Mouse (Mus musculus) urinary bladder, postnatal 25 days (tissue): ENCODE measurements around the gene Ms4a6b.
"Not testable (repeated sequence)": the region's sequence is repeated elsewhere in the genome, so short reads cannot be mapped to it uniquely, and the experiment has no call there.

Experiments used
- DNase-seq: peaks from one replicate; pipeline ENCODE4 v3.0.0; 2022; ENCODE audit warnings: low spot score

Gene Ms4a6b

GRCm38 (mm10) chr19:11516246-11516645, at the start of gene Ms4a6b:
TSS of gene Ms4a6b (plus strand) at chr19:11516512.
- no peak for DNase-seq

- DNase-seq, result not testable (repeated sequence)
Observed at GRCm38 (mm10) chr19:11468361-11468760, 48.0 kb upstream of the Ms4a6b start.

GRCm38 (mm10) chr19:11469215-11469614, 47.1 kb upstream of the Ms4a6b start, which contains the start of gene Ms4a6c:
TSS of gene Ms4a6c (plus strand) at chr19:11469366.
- not testable (repeated sequence) for DNase-seq

- no peak for DNase-seq
Observed at GRCm38 (mm10) chr19:11479714-11480113, 36.6 kb upstream of the Ms4a6b start.

- no peak for DNase-seq
Observed at GRCm38 (mm10) chr19:11482684-11483083, 33.6 kb upstream of the Ms4a6b start.

- DNase-seq, result no peak
Observed at GRCm38 (mm10) chr19:11483941-11484340, 32.4 kb upstream of the Ms4a6b start.

- no peak for DNase-seq
Observed at GRCm38 (mm10) chr19:11484388-11484787, 31.9 kb upstream of the Ms4a6b start.

GRCm38 (mm10) chr19:11485266-11485665, 31.0 kb upstream of the Ms4a6b start:
- DNase-seq, result no peak

- DNase-seq, result no peak
Observed at GRCm38 (mm10) chr19:11485746-11486145, 30.6 kb upstream of the Ms4a6b start, which contains the start of gene Gm8369. TSS of gene Gm8369 (plus strand) at chr19:11485938.

GRCm38 (mm10) chr19:11486599-11486998, 29.7 kb upstream of the Ms4a6b start:
- no peak for DNase-seq

- DNase-seq, result no peak
Observed at GRCm38 (mm10) chr19:11491406-11492189, 24.7 kb upstream of the Ms4a6b start.

- no peak for DNase-seq
Observed at GRCm38 (mm10) chr19:11492671-11493070, 23.6 kb upstream of the Ms4a6b start.

GRCm38 (mm10) chr19:11494519-11494918, 21.8 kb upstream of the Ms4a6b start:
- no peak for DNase-seq

GRCm38 (mm10) chr19:11496361-11496760, 20.0 kb upstream of the Ms4a6b start:
- no peak for DNase-seq

- not testable (repeated sequence) for DNase-seq
Observed at GRCm38 (mm10) chr19:11497300-11497699, 19.0 kb upstream of the Ms4a6b start.

GRCm38 (mm10) chr19:11500796-11501195, 15.5 kb upstream of the Ms4a6b start:
- DNase-seq, result no peak

- no peak for DNase-seq
Observed at GRCm38 (mm10) chr19:11501326-11501725, 15.0 kb upstream of the Ms4a6b start.

- DNase-seq, result no peak
Observed at GRCm38 (mm10) chr19:11504857-11505256, 11.5 kb upstream of the Ms4a6b start.

GRCm38 (mm10) chr19:11513458-11513857, 2.9 kb upstream of the Ms4a6b start:
- no peak for DNase-seq

- DNase-seq, result no peak
Observed at GRCm38 (mm10) chr19:11516845-11517244, 533 bp downstream of the Ms4a6b start.

- DNase-seq, result not testable (repeated sequence)
Observed at GRCm38 (mm10) chr19:11517373-11517772, 1.1 kb downstream of the Ms4a6b start.

GRCm38 (mm10) chr19:11518356-11518755, 2.0 kb downstream of the Ms4a6b start:
- not testable (repeated sequence) for DNase-seq

- DNase-seq, result no peak
Observed at GRCm38 (mm10) chr19:11520146-11520545, 3.8 kb downstream of the Ms4a6b start.

- no peak for DNase-seq
Observed at GRCm38 (mm10) chr19:11533421-11533820, 17.1 kb downstream of the Ms4a6b start.
